ENCODE assay signal across 18 mouse cellular contexts in the genomic region with DNA sequence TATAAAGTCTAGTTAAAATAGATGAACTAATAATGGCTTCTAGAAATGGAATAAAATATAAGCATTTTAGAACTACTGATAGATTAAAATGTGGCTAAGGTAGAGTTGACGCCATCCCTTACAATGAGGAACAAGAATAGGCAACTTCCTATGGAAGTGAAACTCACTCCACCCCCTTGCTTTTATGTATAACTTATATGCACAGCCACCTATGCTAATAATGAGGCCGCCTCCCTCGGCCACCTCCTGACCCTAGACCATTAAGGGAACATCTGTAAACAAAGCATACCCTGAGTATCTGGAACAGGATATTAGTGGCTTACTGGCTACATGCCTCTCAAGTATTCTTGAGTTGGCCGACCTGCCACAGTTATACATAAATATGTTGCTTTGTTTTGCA.
"Had no signal": no experiment of that assay in that cellular context is flagged by ENCODE, and none has a peak within 500 bp of the region (broad histone marks: within the 10 kb centered on the region; RNA-seq: fewer than 3 reads in every experiment).

No protein-coding gene starts in this region.

- H3K4me1 ChIP-seq: liver, embryonic 13.5 days; megakaryocyte, embryonic 14.5 days had no signal

- H3K4me2 ChIP-seq: kidney, embryonic 15.5 days; liver, embryonic 13.5 days; midbrain, embryonic 13.5 days had no signal

- H3K9me3 ChIP-seq: kidney, embryonic 15.5 days; liver, embryonic 13.5 days; megakaryocyte, embryonic 14.5 days; midbrain, embryonic 10.5 days; midbrain, embryonic 13.5 days had no signal

- H3K27me3 ChIP-seq: kidney, embryonic 15.5 days; liver, embryonic 13.5 days; midbrain, embryonic 13.5 days had no signal

- DNase-seq: kidney, adult 11 months; kidney, adult 8-10 months; kidney, postnatal 10 days; kidney, postnatal 36 days; layer of hippocampus, postnatal 36 days; liver, embryonic 13.5 days; lung, adult 2 months; lung, postnatal 14 days; lung, postnatal 4 days; right cerebral cortex, adult 18-20 months; right cerebral cortex, postnatal 25 days; thymus, adult 18-20 months; thymus, postnatal 36 days had no signal

- H3K36me3 ChIP-seq: kidney, embryonic 15.5 days; liver, embryonic 13.5 days; midbrain, embryonic 10.5 days; midbrain, embryonic 13.5 days had no signal

- H3K9ac ChIP-seq: kidney, embryonic 15.5 days; liver, embryonic 13.5 days; midbrain, embryonic 13.5 days had no signal

- ATAC-seq: midbrain, embryonic 13.5 days; midbrain, embryonic 16.5 days had no signal

- H3K4me3 ChIP-seq: kidney, embryonic 15.5 days; liver, embryonic 13.5 days; megakaryocyte, embryonic 14.5 days; midbrain, embryonic 10.5 days; midbrain, embryonic 13.5 days had no signal

- H3K27ac ChIP-seq: kidney, embryonic 15.5 days; liver, embryonic 13.5 days; midbrain, embryonic 10.5 days; midbrain, embryonic 13.5 days had no signal
